Mouse (Mus musculus): ENCODE results near the gene Naaladl1. TPM values are rescaled to one million over a fixed set of nuclear protein-coding genes. Genes with fewer than 3 reads are reported as not detected.
"Not testable (repeated sequence)": the region's sequence is repeated elsewhere in the genome, so short reads cannot be mapped to it uniquely, and the experiment has no call there.

Gene Naaladl1
- polyA plus RNA-seq, 1 experiment from 2014 or later = 0.53 TPM

DNA sequence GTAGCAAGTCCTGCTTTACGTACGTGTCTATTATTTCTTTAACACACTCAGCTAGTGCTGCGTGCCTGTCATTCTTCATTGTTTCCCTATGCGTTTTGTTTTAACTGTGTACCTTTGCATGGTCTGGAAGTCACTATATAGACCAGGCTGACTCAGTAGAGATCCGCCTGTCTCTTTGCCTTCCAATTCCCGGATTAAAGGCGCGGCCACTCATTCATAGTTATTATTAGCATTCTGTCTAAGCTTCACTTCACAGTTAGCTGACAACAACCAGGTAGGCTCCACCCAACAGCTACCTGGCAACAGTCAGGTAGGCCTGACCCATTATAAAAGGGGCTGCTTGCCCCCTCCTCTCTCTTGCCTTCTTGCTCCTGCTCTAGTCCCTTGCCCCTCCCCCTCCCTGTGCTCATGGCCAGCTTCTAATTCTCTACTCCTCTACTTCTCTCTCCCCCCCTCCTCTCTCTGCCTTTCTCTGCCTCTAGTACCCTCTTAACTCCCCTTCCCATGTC lies 13.1 kb downstream of the Naaladl1 start:
- Histone ChIP-seq H3K4me2 (ENCODE audit: low read depth) (peak overlapping the region; percentile 92), H3K36me3 (ENCODE audit: control insufficient read depth, insufficient read depth, low read length) (peaks cover 11% of the 10 kb centered on the region), H3K9ac (ENCODE audit: low read length) (peak overlapping the region; percentile 87), H3K4me3 (ENCODE audit: low read depth, low read length) (peak overlapping the region; percentile 81), H3K27ac (ENCODE audit: low read depth, low read length) (peak overlapping the region; percentile 94), H3K27me3 (ENCODE audit: control insufficient read depth, insufficient read depth, low read length) (no peaks in the 10 kb centered on the region), H3K9me3 (ENCODE audit: control insufficient read depth, low read length) (no peaks in the 10 kb centered on the region), H3K4me1 (ENCODE audit: control insufficient read depth, insufficient read depth, low read length) (peaks cover 7% of the 10 kb centered on the region; the same call in 1 of the 2 replicates)
- 3% methylated on average over 8 of the region's 8 CpGs for WGBS
- DNase-seq (ENCODE audit: low spot score) (peak; percentile 40), ATAC-seq (ENCODE audit: insufficient read depth, low FRiP score, low TSS enrichment) (0 out of 2 replicates have a peak, but pooled peaks have one; percentile 8)

DNA sequence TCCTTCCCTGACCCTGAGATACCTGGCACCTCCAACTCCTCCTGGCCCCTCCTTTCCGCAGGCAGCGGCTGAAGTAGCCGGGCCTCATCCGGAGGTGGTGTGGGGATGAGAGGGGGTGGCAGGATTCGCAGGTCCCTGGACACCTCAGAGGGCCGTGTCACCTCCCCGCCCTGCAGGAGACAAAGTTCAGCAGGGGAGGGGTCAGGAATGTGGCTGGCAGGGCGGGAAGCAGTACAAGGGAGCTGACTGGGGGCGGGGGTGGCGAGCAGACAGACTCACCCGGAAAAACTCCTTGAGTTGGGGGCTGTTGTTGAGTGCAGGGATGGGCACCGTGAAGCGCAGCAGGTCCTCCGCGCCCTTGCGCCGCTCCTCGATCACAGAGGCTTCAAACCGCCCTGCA lies 16.2 kb downstream of the Naaladl1 start:
- Histone ChIP-seq H3K9me3 (ENCODE audit: control insufficient read depth, low read length) (no peaks in the 10 kb centered on the region; the same call in 1 of the 2 replicates), H3K36me3 (ENCODE audit: control insufficient read depth, insufficient read depth, low read length) (no peaks in the 10 kb centered on the region), H3K4me3 (ENCODE audit: low read depth, low read length) (no peak overlapping the region), H3K4me2 (ENCODE audit: low read depth) (no peak overlapping the region), H3K9ac (ENCODE audit: low read length) (no peak overlapping the region), H3K4me1 (ENCODE audit: control insufficient read depth, insufficient read depth, low read length) (peaks cover 4% of the 10 kb centered on the region; the same call in 1 of the 2 replicates), H3K27ac (ENCODE audit: low read depth, low read length) (no peak overlapping the region), H3K27me3 (ENCODE audit: control insufficient read depth, insufficient read depth, low read length) (no peaks in the 10 kb centered on the region)
- 29% methylated on average over 18 of the region's 19 CpGs for WGBS
- ATAC-seq (ENCODE audit: insufficient read depth, low FRiP score, low TSS enrichment) (no peak), DNase-seq (ENCODE audit: low spot score) (no peak)

DNA sequence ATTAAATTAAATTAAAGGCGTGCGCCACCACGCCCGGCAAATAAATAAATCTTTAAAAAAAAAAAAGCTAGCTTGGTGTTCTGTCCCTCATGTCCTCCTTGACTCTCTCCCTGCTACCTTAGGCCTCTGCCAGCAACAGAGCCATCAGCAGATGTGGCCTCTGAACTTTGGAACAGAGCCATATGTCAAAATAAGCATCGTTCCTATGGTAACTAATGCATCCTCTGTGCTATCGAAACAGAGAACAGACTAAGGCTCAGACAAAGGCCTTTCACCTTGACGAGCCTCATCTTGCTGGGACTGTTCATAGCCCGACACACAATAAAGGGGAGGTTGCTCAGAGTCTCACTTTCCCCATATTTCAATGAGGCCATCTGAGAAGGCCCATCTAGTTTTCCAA lies 17.7 kb downstream of the Naaladl1 start:
- Histone ChIP-seq H3K36me3 (ENCODE audit: control insufficient read depth, insufficient read depth, low read length) (no peaks in the 10 kb centered on the region), H3K4me3 (ENCODE audit: low read depth, low read length) (no peak overlapping the region), H3K9ac (ENCODE audit: low read length) (no peak overlapping the region), H3K27ac (ENCODE audit: low read depth, low read length) (peak overlapping the region; percentile 62), H3K9me3 (ENCODE audit: control insufficient read depth, low read length) (no peaks in the 10 kb centered on the region; the same call in 1 of the 2 replicates), H3K27me3 (ENCODE audit: control insufficient read depth, insufficient read depth, low read length) (no peaks in the 10 kb centered on the region), H3K4me2 (ENCODE audit: low read depth) (no peak overlapping the region), H3K4me1 (ENCODE audit: control insufficient read depth, insufficient read depth, low read length) (no peaks in the 10 kb centered on the region)
- no peak for ATAC-seq (ENCODE audit: insufficient read depth, low FRiP score, low TSS enrichment)
- no peak for DNase-seq (ENCODE audit: low spot score)
- 65% methylated on average over 8 of the region's 8 CpGs for WGBS

DNA sequence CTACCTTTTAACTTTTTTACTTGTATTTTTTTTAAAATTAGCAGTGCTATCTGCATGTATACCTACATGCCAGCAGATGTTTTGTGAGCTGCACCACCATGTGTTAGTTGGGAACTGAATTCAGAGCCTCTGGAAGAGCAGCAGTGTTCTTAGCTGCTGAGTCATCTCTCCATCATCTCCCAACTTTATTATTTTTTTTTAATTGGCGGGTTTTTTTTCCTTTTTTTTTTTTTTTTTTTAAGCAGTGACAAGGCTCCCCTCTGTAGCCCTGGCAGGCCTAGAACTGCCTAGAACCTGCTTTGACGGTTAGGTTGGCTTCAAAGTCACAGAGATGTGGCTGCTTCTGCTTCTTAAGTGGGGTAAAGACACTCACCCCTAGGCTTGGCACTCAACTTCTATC lies 19.3 kb downstream of the Naaladl1 start:
- no peak for DNase-seq (ENCODE audit: low spot score)
- H3K27me3 ChIP-seq (ENCODE audit: control insufficient read depth, insufficient read depth, low read length) = no peaks in the 10 kb centered on the region
- no peaks in the 10 kb centered on the region; the same call in 1 of the 2 replicates for H3K9me3 ChIP-seq (ENCODE audit: control insufficient read depth, low read length)
- no peak overlapping the region for H3K4me3 ChIP-seq (ENCODE audit: low read depth, low read length)
- no peak overlapping the region for H3K4me2 ChIP-seq (ENCODE audit: low read depth)
- no peak overlapping the region for H3K9ac ChIP-seq (ENCODE audit: low read length)
- H3K27ac ChIP-seq (ENCODE audit: low read depth, low read length) = no peak overlapping the region
- no peaks in the 10 kb centered on the region for H3K4me1 ChIP-seq (ENCODE audit: control insufficient read depth, insufficient read depth, low read length)
- H3K36me3 ChIP-seq (ENCODE audit: control insufficient read depth, insufficient read depth, low read length) = no peaks in the 10 kb centered on the region
- 83% methylated on average over 2 of the region's 2 CpGs for WGBS
- no peak for ATAC-seq (ENCODE audit: insufficient read depth, low FRiP score, low TSS enrichment)

DNA sequence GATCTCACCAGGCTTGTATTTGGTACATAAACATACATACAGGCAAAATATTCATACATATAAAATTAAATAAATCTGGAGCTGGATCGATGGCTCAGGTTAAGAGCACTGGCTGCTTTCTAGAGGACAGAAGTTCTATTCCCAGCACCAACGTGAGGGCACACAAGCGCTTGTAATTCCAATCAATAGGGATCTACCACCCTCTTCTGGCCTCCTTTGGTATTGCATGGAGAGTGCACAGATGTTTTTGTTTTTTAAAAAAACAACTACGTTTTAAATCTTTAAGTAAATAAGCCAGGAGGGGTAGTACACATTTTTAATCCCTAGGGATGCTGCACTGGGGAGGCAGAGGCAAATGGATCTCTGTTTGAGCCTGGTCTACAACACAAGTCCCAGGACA lies 20.7 kb downstream of the Naaladl1 start:
- Histone ChIP-seq H3K36me3 (ENCODE audit: control insufficient read depth, insufficient read depth, low read length) (no peaks in the 10 kb centered on the region), H3K4me1 (ENCODE audit: control insufficient read depth, insufficient read depth, low read length) (no peaks in the 10 kb centered on the region), H3K4me2 (ENCODE audit: low read depth) (no peak overlapping the region), H3K27ac (ENCODE audit: low read depth, low read length) (no peak overlapping the region), H3K9ac (ENCODE audit: low read length) (no peak overlapping the region), H3K9me3 (ENCODE audit: control insufficient read depth, low read length) (no peaks in the 10 kb centered on the region; the same call in 1 of the 2 replicates), H3K4me3 (ENCODE audit: low read depth, low read length) (no peak overlapping the region), H3K27me3 (ENCODE audit: control insufficient read depth, insufficient read depth, low read length) (no peaks in the 10 kb centered on the region)
- ATAC-seq (ENCODE audit: insufficient read depth, low FRiP score, low TSS enrichment) = no peak
- DNase-seq (ENCODE audit: low spot score) = peak; percentile 39
- WGBS = 24% methylated on average over 4 of the region's 4 CpGs

DNA sequence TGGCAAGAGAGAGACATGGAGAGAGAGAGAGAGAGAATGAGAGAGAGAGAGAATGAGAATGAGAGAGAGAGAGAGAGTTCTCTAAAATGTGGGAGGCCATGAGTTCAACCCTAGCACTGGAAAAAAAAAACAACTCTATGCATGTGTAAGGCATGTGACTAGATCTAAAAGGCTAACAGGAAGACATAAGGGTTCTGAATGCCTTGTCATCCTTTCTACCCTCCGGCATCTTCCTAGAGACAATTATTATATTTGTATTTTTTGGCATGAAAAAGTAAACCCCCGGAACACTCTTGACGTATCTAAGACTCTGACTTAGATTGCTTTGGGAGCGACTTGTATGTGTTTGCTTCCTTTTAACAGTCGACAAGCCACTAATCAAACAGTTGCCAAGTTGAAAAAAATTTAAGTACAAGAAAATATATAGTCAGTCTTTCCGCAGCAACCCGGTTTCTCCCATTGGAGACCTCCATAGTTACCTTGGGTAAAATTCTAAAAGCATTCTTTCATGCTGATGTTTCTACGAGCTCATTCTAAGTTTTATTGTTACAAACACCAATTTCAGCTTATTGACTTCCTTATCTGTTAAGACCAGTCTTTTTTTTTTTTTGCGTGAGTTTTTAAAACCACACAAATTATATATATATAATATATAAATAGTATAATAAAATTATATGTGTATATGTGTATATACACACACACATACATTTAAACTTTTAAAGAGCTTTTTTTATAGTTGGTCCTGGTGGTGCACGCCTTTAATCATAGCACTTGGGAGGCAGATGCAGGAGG lies 21.4 kb downstream of the Naaladl1 start:
- H3K4me2 ChIP-seq (ENCODE audit: low read depth) = peak overlapping the region; percentile 48
- H3K36me3 ChIP-seq (ENCODE audit: control insufficient read depth, insufficient read depth, low read length) = no peaks in the 10 kb centered on the region
- H3K27ac ChIP-seq (ENCODE audit: low read depth, low read length) = no peak overlapping the region
- no peak for ATAC-seq (ENCODE audit: insufficient read depth, low FRiP score, low TSS enrichment)
- H3K27me3 ChIP-seq (ENCODE audit: control insufficient read depth, insufficient read depth, low read length) = no peaks in the 10 kb centered on the region
- no peak for DNase-seq (ENCODE audit: low spot score)
- peak overlapping the region; percentile 38 for H3K4me3 ChIP-seq (ENCODE audit: low read depth, low read length)
- H3K9ac ChIP-seq (ENCODE audit: low read length) = peak overlapping the region; percentile 56; the same call in 1 of the 2 replicates
- H3K4me1 ChIP-seq (ENCODE audit: control insufficient read depth, insufficient read depth, low read length) = no peaks in the 10 kb centered on the region
- 76% methylated on average over 10 of the region's 10 CpGs for WGBS
- no peaks in the 10 kb centered on the region; the same call in 1 of the 2 replicates for H3K9me3 ChIP-seq (ENCODE audit: control insufficient read depth, low read length)

DNA sequence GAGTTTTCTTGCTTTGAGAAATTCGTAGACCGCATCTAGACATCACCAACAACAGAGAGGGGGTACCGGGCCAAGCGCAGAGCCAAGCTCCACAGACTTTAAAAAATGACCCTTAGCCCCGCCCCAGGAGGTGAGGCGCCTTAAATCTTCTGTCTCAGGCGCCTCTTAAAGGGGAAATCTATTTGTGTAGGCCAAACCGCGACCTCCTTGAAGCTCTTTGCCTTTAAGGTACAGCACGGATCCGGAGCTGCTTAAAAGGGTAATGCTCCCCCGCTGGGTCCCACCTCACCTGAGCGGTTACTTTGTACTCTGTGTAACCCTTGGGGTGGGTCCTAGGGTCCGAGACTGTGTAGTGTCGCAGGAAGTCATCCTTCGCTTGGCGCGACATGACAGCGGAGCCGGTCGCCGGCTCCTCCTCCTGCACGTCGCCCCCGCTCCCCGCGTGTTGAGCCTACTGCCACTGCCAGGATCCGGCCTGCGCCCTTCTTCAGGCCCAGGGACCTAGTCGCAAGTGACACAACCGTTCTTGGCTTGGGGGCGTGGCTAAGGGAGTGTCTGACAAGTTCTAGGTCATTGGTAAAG lies 22.3 kb downstream of the Naaladl1 start, which contains the start of gene Snx15:
Snx15 (minus strand) TSS at position 545 of the 582 bp plus-strand sequence.
- H3K4me3 ChIP-seq (ENCODE audit: low read depth, low read length) = peak within 1 kb of the TSS; percentile 38
- no peaks in the 10 kb centered on the region for H3K4me1 ChIP-seq (ENCODE audit: control insufficient read depth, insufficient read depth, low read length)
- peak; percentile 92 for DNase-seq (ENCODE audit: low spot score)
- peak; percentile 81 for ATAC-seq (ENCODE audit: insufficient read depth, low FRiP score, low TSS enrichment)
- H3K36me3 ChIP-seq (ENCODE audit: control insufficient read depth, insufficient read depth, low read length) = no peaks in the 10 kb centered on the region
- no peaks in the 10 kb centered on the region; the same call in 1 of the 2 replicates for H3K9me3 ChIP-seq (ENCODE audit: control insufficient read depth, low read length)
- H3K4me2 ChIP-seq (ENCODE audit: low read depth) = peak within 1 kb of the TSS; percentile 48
- peak within 1 kb of the TSS; percentile 40; the same call in 1 of the 2 replicates for H3K27ac ChIP-seq (ENCODE audit: low read depth, low read length)
- WGBS = under 1% methylated on average over 32 of the region's 32 CpGs
- H3K27me3 ChIP-seq (ENCODE audit: control insufficient read depth, insufficient read depth, low read length) = no peaks in the 10 kb centered on the region
- H3K9ac ChIP-seq (ENCODE audit: low read length) = peak within 1 kb of the TSS; percentile 56

DNA sequence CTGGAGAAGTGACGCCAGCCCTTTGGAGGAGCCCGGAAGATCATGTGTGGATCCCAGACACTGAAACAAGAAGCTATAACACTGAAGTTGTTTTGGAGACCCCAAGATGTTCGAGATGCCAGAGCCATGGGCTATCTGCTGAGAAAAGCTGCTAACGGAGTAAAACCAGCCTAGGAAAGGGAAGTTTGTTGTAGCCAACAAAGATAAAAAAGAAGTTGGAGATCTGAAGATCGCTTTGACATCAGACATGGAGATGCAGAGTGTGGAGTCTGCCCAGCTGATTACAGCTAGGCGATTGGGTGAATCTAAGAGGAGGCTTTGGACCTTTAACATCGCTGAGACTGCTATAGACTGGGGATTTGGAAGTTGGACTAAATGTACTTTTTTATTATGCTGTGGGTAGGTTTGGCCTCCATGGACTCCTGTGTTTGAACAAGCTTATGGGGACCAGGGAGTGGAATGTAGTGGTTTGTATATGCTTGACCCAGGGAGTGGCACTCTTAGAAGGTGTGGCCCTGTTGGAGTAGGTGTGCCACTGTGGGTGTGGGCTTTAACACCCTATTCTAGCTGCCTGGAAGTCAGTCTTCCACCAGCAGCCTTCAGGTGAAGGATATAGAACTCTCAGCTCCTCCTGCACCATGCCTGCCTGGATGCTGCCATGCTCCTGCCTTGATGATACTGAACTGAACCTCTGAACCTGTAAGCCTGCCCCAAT lies 25.0 kb downstream of the Naaladl1 start:
- not testable (repeated sequence) for H3K27me3 ChIP-seq (ENCODE audit: control insufficient read depth, insufficient read depth, low read length); H3K9me3 ChIP-seq (ENCODE audit: control insufficient read depth, low read length); H3K9ac ChIP-seq (ENCODE audit: low read length); H3K36me3 ChIP-seq (ENCODE audit: control insufficient read depth, insufficient read depth, low read length); DNase-seq (ENCODE audit: low spot score); ATAC-seq (ENCODE audit: insufficient read depth, low FRiP score, low TSS enrichment); H3K27ac ChIP-seq (ENCODE audit: low read depth, low read length); H3K4me2 ChIP-seq (ENCODE audit: low read depth); H3K4me3 ChIP-seq (ENCODE audit: low read depth, low read length); H3K4me1 ChIP-seq (ENCODE audit: control insufficient read depth, insufficient read depth, low read length)
- WGBS = 76% methylated on average over 7 of the region's 7 CpGs

Measured in neural tube, embryonic 11.5 days (tissue).